Mouse (Mus musculus) cerebellum, adult 9-11 months (tissue): Measurements from ENCODE around the gene Cox19.
"Not testable (repeated sequence)": the region's sequence is repeated elsewhere in the genome, so short reads cannot be mapped to it uniquely, and the experiment has no call there.

Source experiments
- DNase-seq: peaks from one replicate; pipeline ENCODE4 v3.0.0; 2022

The Cox19 gene

DNA sequence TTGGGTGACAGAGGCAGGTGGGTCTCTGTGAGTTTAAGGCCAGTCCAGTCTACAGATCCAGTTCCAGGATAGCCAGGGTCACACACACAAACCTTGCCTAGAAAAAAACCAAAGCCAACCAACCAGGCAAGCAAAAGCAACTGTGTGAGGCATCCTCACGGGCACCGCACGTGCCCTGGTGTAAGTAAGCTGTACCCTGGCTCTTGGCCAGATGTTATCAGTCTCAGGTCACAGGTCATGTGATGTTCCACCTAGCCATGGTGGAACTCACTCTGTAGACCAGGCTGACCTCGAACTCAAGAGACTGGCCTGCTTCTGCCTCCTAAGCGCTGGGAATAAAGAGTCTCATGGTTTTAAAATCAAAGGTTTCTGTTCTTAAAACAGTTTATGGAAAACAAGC lies 8.0 kb upstream of the Cox19 start:
- no peak for DNase-seq

DNA sequence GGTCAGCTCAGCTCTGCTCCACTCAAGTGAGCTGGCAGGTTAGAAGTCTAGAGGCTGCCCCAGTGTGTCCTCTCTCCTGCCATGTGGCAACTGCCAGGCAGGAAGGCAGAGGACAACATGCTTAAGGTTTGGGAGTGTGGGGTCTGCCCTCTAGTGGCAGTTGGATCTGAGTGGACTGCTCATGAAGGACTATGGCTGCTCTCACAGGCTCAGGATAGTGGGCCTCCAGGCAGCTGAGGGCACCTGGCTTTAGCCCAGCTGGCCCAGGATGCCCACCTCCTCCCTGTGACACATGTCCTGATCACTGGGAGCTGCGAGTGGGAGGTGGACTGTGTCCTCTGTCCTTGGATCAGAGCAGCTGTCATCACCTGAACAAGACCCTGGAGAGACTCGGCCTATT lies 7.4 kb upstream of the Cox19 start:
- DNase-seq, result no peak

- peak; percentile 85 for DNase-seq
These were observed 4.1 kb upstream of the Cox19 start for GRCm38 (mm10) chr5:139355235-139355772.

GRCm38 (mm10) chr5:139353946-139354345 lies 2.7 kb upstream of the Cox19 start:
- no peak for DNase-seq

GRCm38 (mm10) chr5:139353496-139353895 lies 2.3 kb upstream of the Cox19 start:
- DNase-seq, result no peak

DNA sequence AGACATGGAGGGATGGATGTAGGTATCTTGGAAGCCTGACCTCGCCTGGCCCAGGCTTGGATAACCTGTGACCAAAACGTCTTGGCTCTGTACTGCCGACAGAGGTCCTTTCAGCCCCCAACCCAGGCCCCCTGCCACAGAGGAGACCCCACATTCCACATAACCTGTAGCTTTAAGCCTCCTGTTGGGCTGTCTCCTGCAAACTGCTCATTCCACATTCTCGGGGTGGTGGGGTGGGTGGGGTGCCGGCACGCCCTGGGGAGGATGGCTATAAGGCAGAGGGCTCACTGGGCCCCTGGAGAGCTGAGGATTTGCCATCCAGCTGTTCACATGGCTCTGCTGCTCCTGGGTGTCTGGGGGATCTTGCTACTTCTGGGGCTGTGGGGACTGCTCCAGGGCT lies 1.1 kb upstream of the Cox19 start, which contains the start of gene Cyp2w1:
Gene Cyp2w1 (plus strand): TSS at position 301 of the 400 bp plus-strand sequence.
- no peak for DNase-seq

- no peak for DNase-seq
These were observed 410 bp upstream of the Cox19 start for GRCm38 (mm10) chr5:139351628-139352027.

DNA sequence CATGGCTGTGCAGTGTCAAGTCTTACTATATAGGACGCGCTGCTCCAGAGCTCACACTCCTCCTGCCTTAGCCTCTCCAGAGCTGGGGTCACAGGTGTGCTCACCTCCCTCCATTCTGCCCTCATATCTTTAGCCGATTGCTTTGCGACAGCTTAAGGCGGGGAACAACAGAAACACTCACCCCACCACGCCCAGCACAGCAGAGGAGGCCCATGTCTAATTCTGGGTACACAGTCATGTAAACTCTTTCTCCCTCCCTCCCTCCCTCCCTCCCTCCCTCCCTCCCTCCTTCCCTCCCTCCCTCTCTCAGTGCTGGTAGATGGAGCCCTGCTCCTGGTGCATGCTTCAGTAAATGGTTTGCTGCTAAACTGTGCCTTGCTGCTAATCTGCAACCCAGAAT lies 1.5 kb downstream of the Cox19 start:
- no peak for DNase-seq

DNA sequence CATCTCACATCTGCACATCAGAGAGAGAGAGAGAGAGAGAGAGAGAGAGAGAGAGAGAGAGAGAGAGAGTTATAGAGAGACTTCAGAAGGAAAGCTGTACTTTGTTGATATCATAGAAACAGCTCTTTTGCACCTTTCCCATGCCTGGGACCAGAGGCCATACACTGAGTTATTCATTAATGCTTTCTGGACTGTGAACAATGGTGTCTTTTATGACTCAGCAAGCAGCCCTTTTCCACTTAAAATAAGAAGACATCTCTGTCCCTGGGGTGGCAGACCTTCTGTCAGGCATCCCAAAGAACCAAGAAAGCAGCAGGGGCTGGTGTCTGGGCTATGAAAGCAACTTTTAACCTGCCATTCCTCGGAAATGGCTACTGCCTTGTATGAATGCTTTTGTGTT lies 4.0 kb downstream of the Cox19 start:
- DNase-seq, result no peak

DNA sequence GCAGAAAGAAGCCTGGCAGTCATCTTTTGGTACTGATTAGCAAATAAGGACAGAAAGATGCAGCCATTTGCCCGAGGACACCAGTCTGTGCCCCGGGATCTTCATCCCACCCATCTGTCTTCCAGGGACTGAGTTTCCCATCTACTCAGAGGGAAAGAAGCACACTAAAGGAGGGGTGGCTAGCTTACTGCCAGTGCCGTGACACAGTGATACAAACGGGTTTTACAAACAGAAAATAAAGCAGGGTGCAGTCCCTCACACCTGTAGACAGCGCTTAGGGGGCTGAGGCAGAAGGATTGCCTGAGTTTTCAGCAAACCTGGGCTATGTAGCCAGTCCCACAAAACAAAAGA lies 5.9 kb downstream of the Cox19 start:
- DNase-seq, result no peak

- DNase-seq, result peak; percentile 92
These were observed 6.4 kb downstream of the Cox19 start for GRCm38 (mm10) chr5:139344687-139345363.

GRCm38 (mm10) chr5:139344021-139344686 lies 7.1 kb downstream of the Cox19 start:
- peak; percentile 75 for DNase-seq

- no peak for DNase-seq
These were observed 12.3 kb downstream of the Cox19 start for GRCm38 (mm10) chr5:139338891-139339290.

DNA sequence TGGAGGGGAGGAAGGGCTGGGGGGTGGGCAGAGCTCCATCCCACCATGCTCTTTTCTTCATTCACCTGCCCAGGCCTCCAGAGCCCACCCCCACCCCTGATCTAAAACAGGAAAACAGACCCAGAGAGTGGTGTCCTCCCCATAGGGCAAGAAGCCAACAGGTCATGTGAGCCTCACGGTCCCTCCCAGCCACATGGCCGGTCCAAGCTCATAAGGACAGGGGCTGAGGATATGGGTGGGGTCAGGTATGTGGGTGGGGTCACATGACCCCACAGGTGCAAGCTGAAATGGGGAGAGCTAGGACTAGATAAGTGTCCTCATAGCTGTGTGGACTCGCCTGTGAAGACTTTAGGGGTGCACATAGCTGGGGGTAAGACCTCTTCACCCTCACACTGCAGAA lies 12.8 kb downstream of the Cox19 start:
- peak; percentile 74 for DNase-seq

GRCm38 (mm10) chr5:139337826-139338370 lies 13.3 kb downstream of the Cox19 start:
- peak; percentile 90 for DNase-seq

DNA sequence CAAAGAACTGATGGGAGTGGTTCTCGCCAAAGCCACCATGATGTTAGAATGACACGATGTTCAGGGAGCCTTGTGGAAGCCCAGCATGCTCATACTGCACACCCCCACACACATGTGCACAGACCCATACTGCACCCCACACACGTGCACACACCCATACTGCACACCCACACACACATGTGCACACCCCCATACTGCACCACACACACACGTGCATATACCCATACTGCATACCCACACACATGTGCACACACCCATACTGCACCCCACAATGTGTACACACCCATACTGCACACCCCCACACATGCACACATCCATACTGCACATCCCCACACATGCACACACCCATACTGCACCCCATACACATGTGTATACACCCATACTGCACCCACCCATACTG lies 15.6 kb downstream of the Cox19 start:
- no peak for DNase-seq

- not testable (repeated sequence) for DNase-seq
These were observed 16.8 kb downstream of the Cox19 start for GRCm38 (mm10) chr5:139334394-139334793.

GRCm38 (mm10) chr5:139333301-139334013 lies 17.8 kb downstream of the Cox19 start:
- DNase-seq, result no peak

DNA sequence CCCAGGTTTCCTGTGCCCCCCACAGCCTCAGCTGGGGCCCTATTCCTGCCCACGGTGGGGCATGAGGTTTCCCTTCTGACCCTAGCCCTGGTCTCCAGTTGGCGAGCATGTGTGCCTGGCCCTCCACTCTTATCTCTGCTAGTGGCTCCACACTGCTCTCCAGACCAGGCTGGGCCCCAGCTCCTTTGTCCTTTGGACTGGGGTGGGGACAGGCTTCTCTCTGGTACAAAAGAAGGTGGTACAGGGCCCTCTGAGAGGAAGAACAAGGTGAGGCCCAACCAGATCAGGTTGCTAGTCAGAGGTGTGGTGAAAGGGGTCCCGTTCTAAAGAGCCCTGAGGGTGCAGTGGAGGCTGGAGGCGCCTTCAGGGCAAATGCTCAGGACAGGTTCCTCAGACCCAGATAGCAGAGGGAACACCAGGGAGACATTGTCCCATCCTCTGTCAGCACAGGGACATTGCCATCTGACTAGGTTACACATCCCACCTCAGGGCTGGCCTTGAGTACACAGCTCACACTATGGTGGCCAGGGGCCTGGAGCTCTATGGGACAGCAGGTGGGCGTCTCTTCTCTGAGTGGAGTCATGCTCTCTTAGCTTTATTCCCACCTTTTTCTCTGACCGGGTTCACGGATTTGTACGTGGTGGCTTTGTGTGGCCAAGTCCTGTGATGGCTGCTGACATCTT lies 18.5 kb downstream of the Cox19 start:
- peak; percentile 30 for DNase-seq

DNA sequence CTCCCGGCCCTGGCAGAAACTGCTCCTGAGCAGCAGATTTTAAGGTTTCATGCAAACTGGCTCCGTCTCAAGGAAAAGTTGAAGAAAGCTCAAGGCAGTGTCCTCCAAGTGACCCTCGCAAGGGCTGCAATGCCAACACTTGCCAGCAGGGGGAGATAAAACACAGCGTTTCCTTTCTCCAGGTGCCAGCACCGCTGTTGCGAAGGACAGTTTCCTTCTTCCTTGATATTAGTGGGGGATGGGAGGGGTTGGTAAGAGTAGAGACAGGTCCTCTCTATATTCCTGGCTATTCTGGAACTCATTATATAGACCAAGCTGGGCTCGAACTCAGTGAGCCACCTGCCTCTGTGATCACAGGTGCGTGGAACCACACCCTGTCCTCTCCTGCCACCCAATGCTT lies 19.5 kb downstream of the Cox19 start:
- peak; percentile 79 for DNase-seq

GRCm38 (mm10) chr5:139330766-139331165 lies 20.5 kb downstream of the Cox19 start:
- DNase-seq, result peak; percentile 22

- DNase-seq, result no peak
These were observed 23.6 kb downstream of the Cox19 start for GRCm38 (mm10) chr5:139327634-139328020.
